Mouse (Mus musculus): ENCODE data around the gene Zfand3. TPM values are rescaled to one million over a fixed set of nuclear protein-coding genes. Genes with fewer than 3 reads are reported as not detected.

Gene Zfand3
- polyA plus RNA-seq, 1 experiment = 682 TPM

- no peaks in the 10 kb centered on the region for H3K4me1 ChIP-seq (ENCODE audit: control insufficient read depth, insufficient read depth, low read length)
- no peaks in the 10 kb centered on the region for H3K27me3 ChIP-seq (ENCODE audit: control insufficient read depth, insufficient read depth, low read length)
- no peak overlapping the region for H3K27ac ChIP-seq (ENCODE audit: control insufficient read depth, insufficient read depth, low read depth, low read length)
- no peaks in the 10 kb centered on the region for H3K36me3 ChIP-seq (ENCODE audit: control insufficient read depth, insufficient read depth, low read length)
- no peak for TF ChIP-seq POLR2A (IDR thresholded peaks at IDR 0.05; ENCODE audit: control insufficient read depth, low read depth, low read length)
- TF ChIP-seq CTCF (IDR thresholded peaks at IDR 0.05; ENCODE audit: control insufficient read depth, insufficient read depth, insufficient replicate concordance, low read depth, low read length) = no peak
- H3K4me3 ChIP-seq (ENCODE audit: control insufficient read depth, low read depth, low read length) = no peak overlapping the region
Measured at GRCm38 (mm10) chr17:30210262-30210661, 205.7 kb downstream of the Zfand3 start.

- no peak overlapping the region for H3K27ac ChIP-seq (ENCODE audit: control insufficient read depth, insufficient read depth, low read depth, low read length)
- H3K36me3 ChIP-seq (ENCODE audit: control insufficient read depth, insufficient read depth, low read length) = no peaks in the 10 kb centered on the region
- no peak overlapping the region for H3K4me3 ChIP-seq (ENCODE audit: control insufficient read depth, low read depth, low read length)
- H3K4me1 ChIP-seq (ENCODE audit: control insufficient read depth, insufficient read depth, low read length) = no peaks in the 10 kb centered on the region
- TF ChIP-seq CTCF (IDR thresholded peaks at IDR 0.05; ENCODE audit: control insufficient read depth, insufficient read depth, insufficient replicate concordance, low read depth, low read length) = no peak
- no peak for TF ChIP-seq POLR2A (IDR thresholded peaks at IDR 0.05; ENCODE audit: control insufficient read depth, low read depth, low read length)
- no peaks in the 10 kb centered on the region for H3K27me3 ChIP-seq (ENCODE audit: control insufficient read depth, insufficient read depth, low read length)
Measured at GRCm38 (mm10) chr17:30210936-30211335, 206.4 kb downstream of the Zfand3 start.

GRCm38 (mm10) chr17:30212647-30213046 is 208.1 kb downstream of the Zfand3 start:
- Histone ChIP-seq H3K4me1 (ENCODE audit: control insufficient read depth, insufficient read depth, low read length) (no peaks in the 10 kb centered on the region), H3K36me3 (ENCODE audit: control insufficient read depth, insufficient read depth, low read length) (no peaks in the 10 kb centered on the region), H3K27ac (ENCODE audit: control insufficient read depth, insufficient read depth, low read depth, low read length) (no peak overlapping the region), H3K4me3 (ENCODE audit: control insufficient read depth, low read depth, low read length) (no peak overlapping the region), H3K27me3 (ENCODE audit: control insufficient read depth, insufficient read depth, low read length) (no peaks in the 10 kb centered on the region)
- TF ChIP-seq POLR2A (IDR thresholded peaks at IDR 0.05; ENCODE audit: control insufficient read depth, low read depth, low read length) (no peak), CTCF (IDR thresholded peaks at IDR 0.05; ENCODE audit: control insufficient read depth, insufficient read depth, insufficient replicate concordance, low read depth, low read length) (no peak)

GRCm38 (mm10) chr17:30213371-30213770 is 208.8 kb downstream of the Zfand3 start:
- no peaks in the 10 kb centered on the region for H3K36me3 ChIP-seq (ENCODE audit: control insufficient read depth, insufficient read depth, low read length)
- H3K27ac ChIP-seq (ENCODE audit: control insufficient read depth, insufficient read depth, low read depth, low read length) = no peak overlapping the region
- TF ChIP-seq CTCF (IDR thresholded peaks at IDR 0.05; ENCODE audit: control insufficient read depth, insufficient read depth, insufficient replicate concordance, low read depth, low read length) (no peak), POLR2A (IDR thresholded peaks at IDR 0.05; ENCODE audit: control insufficient read depth, low read depth, low read length) (no peak)
- no peaks in the 10 kb centered on the region for H3K27me3 ChIP-seq (ENCODE audit: control insufficient read depth, insufficient read depth, low read length)
- H3K4me1 ChIP-seq (ENCODE audit: control insufficient read depth, insufficient read depth, low read length) = no peaks in the 10 kb centered on the region
- no peak overlapping the region for H3K4me3 ChIP-seq (ENCODE audit: control insufficient read depth, low read depth, low read length)

DNA sequence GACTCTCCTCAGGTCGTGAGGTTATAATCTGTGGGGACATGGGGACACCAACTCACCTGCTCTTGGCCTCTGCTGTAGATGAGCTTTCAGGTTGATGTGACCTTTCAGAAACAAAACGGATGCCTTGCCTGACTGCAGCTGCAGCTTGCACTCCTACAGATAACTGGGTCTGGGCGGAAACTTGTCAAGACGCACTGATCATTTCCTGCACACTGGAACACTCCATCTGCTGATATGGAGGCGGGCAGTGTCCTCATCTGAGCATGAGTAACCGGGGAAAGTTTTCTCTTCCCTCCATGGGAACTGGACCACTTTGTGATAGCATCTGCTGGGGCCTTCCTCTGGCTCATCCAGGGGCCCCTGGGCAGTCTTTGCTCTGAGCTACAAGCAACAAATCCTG is 209.9 kb downstream of the Zfand3 start:
- H3K4me3 ChIP-seq (ENCODE audit: control insufficient read depth, low read depth, low read length) = no peak overlapping the region
- no peaks in the 10 kb centered on the region for H3K27me3 ChIP-seq (ENCODE audit: control insufficient read depth, insufficient read depth, low read length)
- no peaks in the 10 kb centered on the region for H3K36me3 ChIP-seq (ENCODE audit: control insufficient read depth, insufficient read depth, low read length)
- TF ChIP-seq CTCF (IDR thresholded peaks at IDR 0.05; ENCODE audit: control insufficient read depth, insufficient read depth, insufficient replicate concordance, low read depth, low read length) (no peak), POLR2A (IDR thresholded peaks at IDR 0.05; ENCODE audit: control insufficient read depth, low read depth, low read length) (no peak)
- H3K27ac ChIP-seq (ENCODE audit: control insufficient read depth, insufficient read depth, low read depth, low read length) = no peak overlapping the region
- H3K4me1 ChIP-seq (ENCODE audit: control insufficient read depth, insufficient read depth, low read length) = no peaks in the 10 kb centered on the region

DNA sequence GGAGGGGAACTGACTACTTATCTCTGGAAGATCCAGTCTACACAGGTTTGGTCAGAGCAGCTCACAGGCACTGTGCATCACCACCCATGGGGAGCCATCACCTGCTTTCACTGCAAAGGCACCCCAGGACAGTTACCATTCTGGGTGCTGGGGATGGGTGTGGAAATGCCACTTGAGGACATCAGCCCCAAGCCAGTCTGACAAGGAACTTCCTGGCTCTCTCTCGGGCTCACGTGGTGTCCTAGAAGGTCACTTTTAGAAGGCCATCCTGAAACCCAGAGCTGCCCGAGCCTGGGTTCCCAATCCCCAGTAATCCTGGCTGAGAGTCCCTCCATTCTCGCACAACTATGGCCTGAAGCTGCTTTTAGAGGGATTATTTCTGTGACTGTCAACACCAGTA is 211.2 kb downstream of the Zfand3 start:
- Histone ChIP-seq H3K4me1 (ENCODE audit: control insufficient read depth, insufficient read depth, low read length) (no peaks in the 10 kb centered on the region), H3K27me3 (ENCODE audit: control insufficient read depth, insufficient read depth, low read length) (no peaks in the 10 kb centered on the region), H3K4me3 (ENCODE audit: control insufficient read depth, low read depth, low read length) (no peak overlapping the region), H3K36me3 (ENCODE audit: control insufficient read depth, insufficient read depth, low read length) (no peaks in the 10 kb centered on the region), H3K27ac (ENCODE audit: control insufficient read depth, insufficient read depth, low read depth, low read length) (no peak overlapping the region)
- TF ChIP-seq CTCF (IDR thresholded peaks at IDR 0.05; ENCODE audit: control insufficient read depth, insufficient read depth, insufficient replicate concordance, low read depth, low read length) = no peak
- no peak for TF ChIP-seq POLR2A (IDR thresholded peaks at IDR 0.05; ENCODE audit: control insufficient read depth, low read depth, low read length)

GRCm38 (mm10) chr17:30221677-30222076 is 217.1 kb downstream of the Zfand3 start:
- Histone ChIP-seq H3K27ac (ENCODE audit: control insufficient read depth, insufficient read depth, low read depth, low read length) (no peak overlapping the region), H3K36me3 (ENCODE audit: control insufficient read depth, insufficient read depth, low read length) (no peaks in the 10 kb centered on the region), H3K4me1 (ENCODE audit: control insufficient read depth, insufficient read depth, low read length) (no peaks in the 10 kb centered on the region), H3K4me3 (ENCODE audit: control insufficient read depth, low read depth, low read length) (no peak overlapping the region), H3K27me3 (ENCODE audit: control insufficient read depth, insufficient read depth, low read length) (no peaks in the 10 kb centered on the region)
- TF ChIP-seq CTCF (IDR thresholded peaks at IDR 0.05; ENCODE audit: control insufficient read depth, insufficient read depth, insufficient replicate concordance, low read depth, low read length) (no peak), POLR2A (IDR thresholded peaks at IDR 0.05; ENCODE audit: control insufficient read depth, low read depth, low read length) (no peak)

GRCm38 (mm10) chr17:30222361-30222760 is 217.8 kb downstream of the Zfand3 start:
- Histone ChIP-seq H3K4me1 (ENCODE audit: control insufficient read depth, insufficient read depth, low read length) (no peaks in the 10 kb centered on the region), H3K27ac (ENCODE audit: control insufficient read depth, insufficient read depth, low read depth, low read length) (no peak overlapping the region), H3K36me3 (ENCODE audit: control insufficient read depth, insufficient read depth, low read length) (no peaks in the 10 kb centered on the region), H3K4me3 (ENCODE audit: control insufficient read depth, low read depth, low read length) (no peak overlapping the region), H3K27me3 (ENCODE audit: control insufficient read depth, insufficient read depth, low read length) (no peaks in the 10 kb centered on the region)
- TF ChIP-seq CTCF (IDR thresholded peaks at IDR 0.05; ENCODE audit: control insufficient read depth, insufficient read depth, insufficient replicate concordance, low read depth, low read length) (no peak), POLR2A (IDR thresholded peaks at IDR 0.05; ENCODE audit: control insufficient read depth, low read depth, low read length) (no peak)
